Mouse (Mus musculus): ENCODE measurements at regions not wholly inside any gene's neighbourhood (a gene's known extent, or its start where the extent isn't known, plus 50 kb on each side); places are given as distances from the start of the nearest gene placed in this dataset.
A peak's percentile ranks its signal among the peaks of the same experiment; 100 is the strongest.
"Not testable (repeated sequence)": the region's sequence is repeated elsewhere in the genome, so short reads cannot be mapped to it uniquely, and the experiment has no call there.

- not testable (repeated sequence) for DNase-seq (ENCODE audit: low spot score)
Observed at GRCm38 (mm10) chr4:8462414-8462813, 223.6 kb upstream of the Car8 start.

- no peak for DNase-seq (ENCODE audit: low spot score)
Observed at GRCm38 (mm10) chr4:8454346-8454745, 215.5 kb upstream of the Car8 start.

GRCm38 (mm10) chr4:8432393-8432792, 193.6 kb upstream of the Car8 start:
- DNase-seq (ENCODE audit: low spot score), result peak; percentile 35

- DNase-seq (ENCODE audit: low spot score), result no peak
Observed at GRCm38 (mm10) chr4:8431032-8431332, 192.1 kb upstream of the Car8 start.

- no peak for DNase-seq (ENCODE audit: low spot score)
Observed at GRCm38 (mm10) chr4:8430269-8431031, 191.6 kb upstream of the Car8 start.

- DNase-seq (ENCODE audit: low spot score), result no peak
Observed at GRCm38 (mm10) chr4:8429771-8430170, 190.9 kb upstream of the Car8 start.

- no peak for DNase-seq (ENCODE audit: low spot score)
Observed at GRCm38 (mm10) chr4:8428629-8429523, 190.0 kb upstream of the Car8 start.

GRCm38 (mm10) chr4:8427812-8428211, 189.0 kb upstream of the Car8 start:
- no peak for DNase-seq (ENCODE audit: low spot score)

GRCm38 (mm10) chr4:8423392-8424045, 184.7 kb upstream of the Car8 start:
- DNase-seq (ENCODE audit: low spot score), result no peak

GRCm38 (mm10) chr4:8421285-8421684, 182.4 kb upstream of the Car8 start:
- DNase-seq (ENCODE audit: low spot score), result no peak

- no peak for DNase-seq (ENCODE audit: low spot score)
Observed at GRCm38 (mm10) chr4:8418374-8419031, 179.7 kb upstream of the Car8 start.

GRCm38 (mm10) chr4:8417821-8418220, 179.0 kb upstream of the Car8 start:
- no peak for DNase-seq (ENCODE audit: low spot score)

GRCm38 (mm10) chr4:8413307-8413706, 174.5 kb upstream of the Car8 start:
- DNase-seq (ENCODE audit: low spot score), result no peak

- no peak for DNase-seq (ENCODE audit: low spot score)
Observed at GRCm38 (mm10) chr4:8400069-8400468, 161.2 kb upstream of the Car8 start.

- DNase-seq (ENCODE audit: low spot score), result no peak
Observed at GRCm38 (mm10) chr4:8399430-8399829, 160.6 kb upstream of the Car8 start.

- DNase-seq (ENCODE audit: low spot score), result no peak
Observed at GRCm38 (mm10) chr4:8398969-8399368, 160.1 kb upstream of the Car8 start.

- no peak for DNase-seq (ENCODE audit: low spot score)
Observed at GRCm38 (mm10) chr4:8383162-8383561, 144.3 kb upstream of the Car8 start.

- no peak for DNase-seq (ENCODE audit: low spot score)
Observed at GRCm38 (mm10) chr4:8382125-8382417, 143.2 kb upstream of the Car8 start.

- no peak for DNase-seq (ENCODE audit: low spot score)
Observed at GRCm38 (mm10) chr4:8381408-8382124, 142.7 kb upstream of the Car8 start.

GRCm38 (mm10) chr4:8380711-8381338, 142.0 kb upstream of the Car8 start:
- DNase-seq (ENCODE audit: low spot score), result peak; percentile 57

GRCm38 (mm10) chr4:8374737-8375489, 136.1 kb upstream of the Car8 start:
- no peak for DNase-seq (ENCODE audit: low spot score)

All from urinary bladder, postnatal 25 days (tissue).